Mouse (Mus musculus) gastrocnemius, adult 2 months (tissue): ENCODE measurements around the gene Tmem268. TPM values are rescaled to one million over a fixed set of nuclear protein-coding genes. Genes with fewer than 3 reads are reported as not detected.

Experiments
- DNase-seq: peaks from one replicate; pipeline ENCODE4 v3.0.0; 2022
- H3K27ac ChIP-seq: fragments of 200-600 bp; 2 replicates; pipeline ENCODE4 v1.8.1; 2022; ENCODE audit warnings: mild to moderate bottlenecking
- H3K4me3 ChIP-seq: fragments of 200-600 bp; 2 replicates; pipeline ENCODE4 v1.8.1; 2022; ENCODE audit warnings: mild to moderate bottlenecking, moderate library complexity
- CTCF ChIP-seq: fragments of 200-600 bp; IDR thresholded peaks from 2 replicates; pipeline ENCODE4 v1.8.1; 2022; ENCODE audit warnings: antibody characterized with exemption, mild to moderate bottlenecking, moderate library complexity
- intact Hi-C: fragments of 180-260 bp; cut with DNase I; formaldehyde crosslinking; loops from one replicate; pipeline ENCODE4 v1.15.1; 2025
- total RNA-seq, 2 experiments: library from RNA; stranded (reverse); gene quantifications; 2 replicates each; pipeline ENCODE4 v1.2.3; 2021

The Tmem268 gene
- total RNA-seq, 2 experiments from 2014 or later, result 13.3 to 14.7 TPM

DNA sequence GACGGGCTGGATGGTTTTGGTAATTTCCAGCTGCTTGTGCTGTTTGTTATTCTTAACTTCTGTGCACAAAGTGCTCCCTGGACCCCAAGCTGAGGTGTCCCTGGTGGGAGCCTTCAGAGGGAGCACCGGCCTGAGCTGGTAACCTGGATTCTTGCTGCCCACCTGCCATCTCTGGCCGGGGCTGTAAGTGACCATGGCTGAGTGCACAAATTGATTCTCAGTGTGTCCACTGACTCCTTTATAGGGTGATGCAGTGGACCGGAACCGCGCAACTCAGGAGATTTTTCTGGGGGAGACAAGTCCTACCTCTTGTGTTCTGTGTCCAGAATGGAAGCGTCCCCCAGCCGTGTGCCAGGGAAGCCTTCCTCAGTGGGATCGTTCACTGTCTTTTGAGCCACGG lies 26.6 kb downstream of the Tmem268 start:
- H3K4me3 ChIP-seq, result no peak overlapping the region
- DNase-seq, result no peak
- intact Hi-C loops, result loop anchor here (5.0 kb wide), 1 partner anchor 78 kb away; no protein-coding TSS in a partner anchor
- H3K27ac ChIP-seq, result no peak overlapping the region
- no peak for TF ChIP-seq CTCF

DNA sequence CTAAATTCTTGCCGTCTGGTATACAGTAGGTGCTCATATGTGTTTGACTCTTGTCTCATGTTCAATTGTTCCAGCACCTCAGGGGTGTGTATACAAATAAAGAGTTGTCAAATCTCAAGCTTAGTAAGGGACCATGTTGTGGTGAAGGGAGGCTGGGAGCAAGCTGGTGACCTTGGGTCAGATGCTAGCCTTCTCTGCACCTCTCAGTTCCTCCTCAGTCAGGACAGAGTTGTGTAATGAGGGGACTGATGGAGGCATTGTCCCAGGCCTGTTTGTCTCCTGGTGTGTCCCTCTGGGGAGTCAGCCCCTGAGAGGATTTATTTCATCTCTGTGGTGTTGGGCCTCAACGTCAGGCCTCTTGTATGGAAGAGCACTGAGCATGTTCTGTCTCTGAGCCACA lies 27.7 kb downstream of the Tmem268 start:
- no peak overlapping the region for H3K27ac ChIP-seq
- no peak for DNase-seq
- no peak for TF ChIP-seq CTCF
- no peak overlapping the region for H3K4me3 ChIP-seq
- intact Hi-C loops, result loop anchor here (5.0 kb wide), 1 partner anchor 79 kb away; no protein-coding TSS in a partner anchor

DNA sequence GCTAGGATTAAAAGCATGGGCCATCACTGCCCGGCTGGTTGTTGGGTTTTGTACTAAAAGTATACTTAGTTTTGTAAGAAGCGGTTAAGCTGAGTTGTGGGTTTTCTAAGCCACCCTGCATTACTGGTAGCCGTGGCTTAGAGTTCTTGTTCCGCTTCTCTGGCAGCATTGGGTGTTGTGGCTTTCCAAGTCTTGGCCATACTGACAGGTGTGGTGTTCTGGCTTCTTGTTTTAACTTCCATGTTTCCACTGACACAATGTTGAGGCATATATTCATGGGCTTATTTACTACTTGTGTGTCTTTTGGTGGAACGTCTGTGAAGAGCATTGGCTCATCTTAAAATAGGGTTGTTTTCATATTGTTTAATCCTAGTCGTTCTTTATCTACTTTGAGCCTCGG lies 31.4 kb downstream of the Tmem268 start:
- Histone ChIP-seq H3K27ac (no peak overlapping the region), H3K4me3 (no peak overlapping the region)
- DNase-seq, result no peak
- intact Hi-C loops, result loop anchor here (5.0 kb wide), 2 partner anchors 33 to 83 kb away; partner anchors contain the start of gene Tmem268
- no peak for TF ChIP-seq CTCF

DNA sequence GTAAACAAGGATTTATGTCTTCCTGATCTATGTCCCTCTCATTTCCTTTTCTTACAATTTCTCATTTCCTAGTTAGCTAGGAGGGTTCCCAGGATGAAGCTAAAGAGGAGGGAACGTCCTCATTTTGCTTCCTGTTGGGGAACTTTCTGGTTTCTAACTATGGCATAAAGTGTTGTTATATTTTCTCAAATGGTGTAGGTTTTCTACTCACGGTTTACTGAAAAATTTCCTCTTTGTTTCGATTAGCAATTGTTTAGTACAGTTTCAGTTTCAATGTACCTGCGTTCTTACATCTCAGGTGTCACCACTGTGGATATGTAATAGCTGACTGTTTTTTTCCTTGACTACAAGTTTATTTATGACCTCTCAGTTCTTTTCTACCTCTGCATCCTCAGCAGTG lies 32.0 kb downstream of the Tmem268 start:
- Histone ChIP-seq H3K4me3 (no peak overlapping the region), H3K27ac (no peak overlapping the region)
- DNase-seq, result no peak
- intact Hi-C loops, result loop anchor here (5.0 kb wide), 1 partner anchor 33 kb away; the partner anchor contains the start of gene Tmem268
- TF ChIP-seq CTCF, result no peak

DNA sequence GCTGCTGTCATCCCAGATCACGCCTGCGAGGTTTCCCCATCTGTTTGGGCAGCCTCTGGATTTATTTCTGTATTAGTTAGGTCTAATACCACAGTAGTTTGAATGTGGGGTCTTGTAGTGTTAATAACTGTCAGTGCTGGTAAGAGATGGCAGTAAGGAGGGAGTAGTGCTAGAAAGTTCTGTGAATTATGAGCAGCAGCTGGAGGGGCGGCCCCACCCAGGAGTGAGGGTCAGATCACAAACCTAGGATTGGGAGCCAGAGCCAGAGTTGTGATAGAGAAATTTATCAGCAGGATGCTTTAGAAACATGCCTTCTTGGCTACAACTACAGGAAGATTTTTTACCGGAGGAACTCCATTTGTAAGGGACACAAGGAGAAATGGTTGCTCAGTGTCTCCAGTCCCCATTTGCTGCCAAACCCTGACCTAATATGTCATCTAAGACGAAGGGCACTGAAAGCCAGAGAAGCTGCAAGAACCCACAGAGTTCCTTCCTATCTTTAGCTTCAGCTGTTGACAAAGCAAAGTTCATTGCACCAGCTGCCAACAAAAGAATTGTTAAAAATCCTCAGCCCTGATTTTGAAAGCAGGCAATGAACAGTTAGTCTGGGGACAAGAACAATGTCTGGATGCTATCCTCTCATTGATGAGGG lies 36.0 kb downstream of the Tmem268 start:
- DNase-seq, result peak; percentile 50
- H3K4me3 ChIP-seq, result peak overlapping the region; percentile 38
- no peak for TF ChIP-seq CTCF
- H3K27ac ChIP-seq, result peak overlapping the region; percentile 84
- intact Hi-C loops, result loop anchor here (5.0 kb wide), 1 partner anchor 37 kb away; the partner anchor contains the start of gene Tmem268

DNA sequence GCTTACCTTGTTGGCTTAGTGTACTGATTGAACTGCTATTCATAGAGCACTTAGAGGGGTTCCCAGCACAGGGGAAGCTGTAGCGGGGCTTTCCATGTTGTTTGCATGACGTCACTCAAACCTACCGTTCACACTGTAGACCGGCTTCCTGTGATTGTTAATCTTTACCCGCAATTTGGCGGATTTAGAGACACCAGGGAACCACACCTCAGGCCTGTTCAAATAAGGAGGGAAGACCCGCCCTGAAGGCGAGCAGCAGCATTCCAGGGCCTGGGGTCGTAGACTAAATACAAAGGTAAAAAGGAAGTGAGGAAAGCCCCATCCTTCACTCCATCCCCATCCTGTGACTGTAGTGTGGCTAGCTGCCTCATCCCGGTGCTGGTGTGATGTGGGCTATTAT lies 36.7 kb downstream of the Tmem268 start:
- intact Hi-C loops, result no loop called here
- DNase-seq, result no peak
- TF ChIP-seq CTCF, result no peak
- Histone ChIP-seq H3K27ac (peak overlapping the region; percentile 84), H3K4me3 (no peak overlapping the region)

DNA sequence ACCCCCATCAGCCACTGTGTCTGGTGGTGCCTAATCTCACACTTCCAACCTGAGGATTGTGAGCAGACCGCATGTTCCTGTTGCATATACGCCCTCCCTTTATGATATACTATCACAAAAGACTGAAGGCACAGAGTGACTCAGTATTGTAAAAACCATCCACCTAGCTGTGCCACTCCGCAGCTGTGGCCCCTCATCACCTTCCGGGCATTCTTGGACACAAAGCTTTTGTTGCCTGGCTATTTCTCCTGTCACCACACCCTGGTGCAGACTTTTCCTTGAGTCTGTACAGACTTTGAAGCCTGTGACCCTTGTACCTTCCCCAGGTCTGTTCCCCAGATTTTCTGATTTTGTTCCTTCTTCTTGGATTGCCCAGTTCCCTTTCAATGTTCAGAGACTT lies 37.4 kb downstream of the Tmem268 start:
- H3K27ac ChIP-seq, result no peak overlapping the region
- no peak for DNase-seq
- intact Hi-C loops, result no loop called here
- H3K4me3 ChIP-seq, result no peak overlapping the region
- TF ChIP-seq CTCF, result no peak

DNA sequence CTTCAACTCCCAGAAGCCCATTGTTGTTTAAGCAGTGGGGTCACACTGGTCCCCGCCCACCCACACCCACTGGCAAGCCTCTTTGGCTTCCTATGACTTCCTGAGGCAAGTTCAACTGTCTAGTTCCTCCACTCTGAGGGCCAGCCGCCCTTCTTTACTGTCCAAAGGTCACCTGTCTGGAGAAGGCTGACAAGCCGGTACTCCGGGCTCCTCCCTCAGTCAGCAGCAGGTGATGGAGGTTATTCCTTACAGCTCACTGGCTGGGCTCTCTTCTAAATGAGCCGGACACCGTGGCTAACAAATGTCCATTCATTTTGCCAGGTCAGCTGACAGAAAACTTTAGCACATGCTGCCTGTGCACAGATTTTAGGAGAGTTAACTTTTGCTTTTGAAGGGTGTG lies 42.2 kb downstream of the Tmem268 start:
- Histone ChIP-seq H3K27ac (no peak overlapping the region), H3K4me3 (no peak overlapping the region)
- intact Hi-C loops, result no loop called here
- no peak for TF ChIP-seq CTCF
- no peak for DNase-seq

DNA sequence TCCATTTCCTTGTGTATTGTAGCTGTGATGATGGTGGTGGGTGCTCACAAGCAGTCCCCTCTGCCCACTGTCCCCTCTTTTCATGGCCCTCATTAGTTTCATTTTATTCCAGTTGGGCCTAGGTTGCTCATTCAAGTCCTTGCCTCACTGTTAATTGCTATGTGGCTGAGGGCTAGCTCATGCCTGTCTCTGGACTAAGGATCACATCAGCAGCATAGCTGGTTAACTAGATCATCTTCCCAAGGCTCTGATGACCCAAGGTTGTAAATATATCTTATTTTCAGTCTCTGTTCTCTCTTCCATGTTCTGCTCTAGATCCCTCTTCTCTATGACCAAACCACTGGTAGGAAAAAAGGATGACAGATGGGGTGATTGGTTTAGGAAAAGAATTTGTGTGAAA lies 42.7 kb downstream of the Tmem268 start:
- H3K27ac ChIP-seq, result no peak overlapping the region
- no peak for DNase-seq
- intact Hi-C loops, result no loop called here
- no peak overlapping the region for H3K4me3 ChIP-seq
- no peak for TF ChIP-seq CTCF

DNA sequence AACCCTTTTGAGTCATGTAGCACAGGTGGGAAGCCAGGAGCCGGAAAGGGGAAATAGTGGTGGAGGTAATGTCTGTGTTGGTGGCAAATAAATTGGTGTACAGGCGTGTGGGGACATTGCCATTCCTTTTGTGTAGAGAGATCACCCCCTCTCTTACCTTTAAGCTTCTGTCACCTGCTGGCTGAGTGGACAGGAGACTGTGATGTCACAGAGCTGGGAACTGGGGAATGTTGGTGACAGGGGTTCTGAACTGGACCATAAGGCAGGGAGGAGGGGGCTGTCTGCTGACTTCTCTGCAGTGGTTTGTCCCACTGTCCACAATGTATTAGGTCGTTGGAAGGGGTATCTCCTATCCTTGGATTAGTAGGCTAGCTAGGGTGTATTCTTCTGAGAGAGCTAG lies 46.4 kb downstream of the Tmem268 start, which contains the start of gene Gm11213:
Gene Gm11213 (minus strand): TSS at position 317 of the 400 bp plus-strand sequence.
- no peak for DNase-seq
- intact Hi-C loops, result no loop called here
- Histone ChIP-seq H3K27ac (peak within 1 kb of the TSS; percentile 32; the same call in 1 of the 2 replicates), H3K4me3 (no peak within 1 kb of the TSS)
- no peak for TF ChIP-seq CTCF

DNA sequence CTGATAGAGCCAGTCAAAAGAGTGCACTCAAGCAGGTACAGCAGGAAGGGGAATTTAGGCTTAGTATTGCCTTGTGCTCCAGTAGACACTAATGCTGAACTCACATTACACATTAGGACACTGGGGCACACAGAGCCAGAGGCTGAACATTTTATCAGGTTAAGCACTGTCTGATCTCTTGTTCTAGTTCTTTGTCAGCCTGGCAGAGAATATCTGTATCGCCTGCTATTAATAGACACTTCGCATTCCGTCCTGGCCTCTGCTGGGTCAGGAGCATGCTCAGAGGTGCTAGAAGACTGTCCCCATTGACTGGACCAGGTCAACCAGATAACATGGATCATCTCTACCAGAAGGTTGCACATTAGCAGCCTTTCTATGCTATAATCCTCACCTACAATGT lies 47.0 kb downstream of the Tmem268 start:
- TF ChIP-seq CTCF, result no peak
- no peak overlapping the region for H3K4me3 ChIP-seq
- intact Hi-C loops, result no loop called here
- DNase-seq, result no peak
- peak overlapping the region; percentile 32; the same call in 1 of the 2 replicates for H3K27ac ChIP-seq

DNA sequence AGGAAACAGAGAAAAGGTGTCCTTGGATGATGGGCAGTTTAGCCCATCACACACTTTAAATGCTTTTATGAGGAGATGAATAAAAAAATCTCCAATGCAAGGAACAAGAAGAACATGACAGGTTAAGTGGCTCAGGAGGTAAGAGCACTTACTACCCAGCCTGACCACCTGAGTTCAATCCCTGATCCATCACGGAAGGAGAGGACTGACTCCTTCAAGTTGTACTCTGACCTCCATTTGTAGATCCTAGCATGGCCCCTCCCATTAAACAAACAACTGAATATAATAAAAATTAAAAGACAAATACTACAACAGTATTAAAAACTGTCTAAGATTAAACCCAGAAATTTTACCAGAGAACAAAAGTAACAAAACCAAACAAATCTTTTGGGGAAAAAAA lies 47.4 kb downstream of the Tmem268 start:
- no peak for TF ChIP-seq CTCF
- no peak overlapping the region for H3K4me3 ChIP-seq
- intact Hi-C loops, result no loop called here
- peak overlapping the region; percentile 32; the same call in 1 of the 2 replicates for H3K27ac ChIP-seq
- DNase-seq, result no peak

DNA sequence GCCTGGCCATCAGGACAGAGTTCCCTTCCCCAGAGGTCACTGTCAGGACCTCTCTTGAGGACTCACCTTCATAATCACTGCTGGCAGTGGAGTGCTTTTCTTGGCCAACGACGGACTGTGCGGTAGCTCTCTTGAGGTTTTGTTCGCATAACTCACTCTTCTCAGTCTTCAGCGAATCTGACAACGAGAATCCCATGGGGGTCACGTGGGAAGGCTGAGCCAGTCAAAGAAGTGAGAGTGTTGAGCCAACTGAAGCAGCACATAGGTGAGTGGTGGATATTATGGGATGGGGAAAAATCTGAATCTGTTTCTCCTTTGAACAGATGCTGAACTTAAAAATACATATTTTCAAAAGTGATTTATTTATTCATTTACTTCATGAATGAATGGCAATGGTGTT lies 49.8 kb downstream of the Tmem268 start:
- TF ChIP-seq CTCF, result no peak
- no peak overlapping the region for H3K4me3 ChIP-seq
- intact Hi-C loops, result no loop called here

DNA sequence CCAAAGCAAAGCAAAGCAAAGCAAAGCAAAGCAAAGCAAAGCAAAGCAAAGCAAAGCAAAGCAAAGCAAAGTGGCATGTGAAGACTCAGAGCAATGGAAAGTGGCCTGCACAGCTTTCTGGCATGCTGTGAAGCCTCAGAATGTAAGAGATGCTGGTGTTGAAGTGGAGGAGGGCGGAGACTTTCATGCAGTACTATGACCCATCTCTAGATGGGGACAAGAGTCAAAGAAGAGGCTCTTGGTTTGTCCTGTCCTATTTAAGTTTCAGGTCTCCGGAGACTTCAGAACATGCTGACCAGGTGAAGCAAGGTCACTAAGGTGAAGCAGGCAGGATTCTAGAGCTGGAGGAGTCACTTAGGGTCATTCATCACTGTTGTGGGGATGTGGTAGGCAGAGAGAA lies 63.3 kb downstream of the Tmem268 start:
- Histone ChIP-seq H3K4me3 (no peak overlapping the region), H3K27ac (no peak overlapping the region)
- no peak for DNase-seq
- intact Hi-C loops, result loop anchor here (10.0 kb wide), 1 partner anchor 223 kb away; no protein-coding TSS in a partner anchor
- no peak for TF ChIP-seq CTCF

More for the DNA sequence above, 49.8 kb downstream of the Tmem268 start:
- H3K27ac ChIP-seq, result no peak overlapping the region
- DNase-seq, result no peak
